Mouse (Mus musculus): ENCODE results near the gene Agxt2.

The Agxt2 gene

GRCm38 (mm10) chr15:10426545-10427266 is 68.4 kb downstream of the Agxt2 start:
- in situ Hi-C loops (cut with MboI): no loop called here

GRCm38 (mm10) chr15:10436893-10437292 is 78.6 kb downstream of the Agxt2 start:
- in situ Hi-C loops (cut with MboI): no loop called here

- in situ Hi-C loops (cut with MboI): no loop called here
Measured at GRCm38 (mm10) chr15:10439963-10440362, 81.6 kb downstream of the Agxt2 start.

GRCm38 (mm10) chr15:10441493-10441892 is 83.2 kb downstream of the Agxt2 start:
- in situ Hi-C loops (cut with MboI): no loop called here

GRCm38 (mm10) chr15:10442275-10442674 is 83.9 kb downstream of the Agxt2 start:
- in situ Hi-C loops (cut with MboI): no loop called here

- in situ Hi-C loops (cut with MboI): no loop called here
Measured at GRCm38 (mm10) chr15:10447102-10447501, 88.8 kb downstream of the Agxt2 start.
